Mouse (Mus musculus): ENCODE results near the gene Dmwd. TPM values are rescaled to one million over a fixed set of nuclear protein-coding genes. Genes with fewer than 3 reads are reported as not detected.

The Dmwd gene
- 1 to 10 TPM; 1.2 TPM for total RNA-seq (2023)

DNA sequence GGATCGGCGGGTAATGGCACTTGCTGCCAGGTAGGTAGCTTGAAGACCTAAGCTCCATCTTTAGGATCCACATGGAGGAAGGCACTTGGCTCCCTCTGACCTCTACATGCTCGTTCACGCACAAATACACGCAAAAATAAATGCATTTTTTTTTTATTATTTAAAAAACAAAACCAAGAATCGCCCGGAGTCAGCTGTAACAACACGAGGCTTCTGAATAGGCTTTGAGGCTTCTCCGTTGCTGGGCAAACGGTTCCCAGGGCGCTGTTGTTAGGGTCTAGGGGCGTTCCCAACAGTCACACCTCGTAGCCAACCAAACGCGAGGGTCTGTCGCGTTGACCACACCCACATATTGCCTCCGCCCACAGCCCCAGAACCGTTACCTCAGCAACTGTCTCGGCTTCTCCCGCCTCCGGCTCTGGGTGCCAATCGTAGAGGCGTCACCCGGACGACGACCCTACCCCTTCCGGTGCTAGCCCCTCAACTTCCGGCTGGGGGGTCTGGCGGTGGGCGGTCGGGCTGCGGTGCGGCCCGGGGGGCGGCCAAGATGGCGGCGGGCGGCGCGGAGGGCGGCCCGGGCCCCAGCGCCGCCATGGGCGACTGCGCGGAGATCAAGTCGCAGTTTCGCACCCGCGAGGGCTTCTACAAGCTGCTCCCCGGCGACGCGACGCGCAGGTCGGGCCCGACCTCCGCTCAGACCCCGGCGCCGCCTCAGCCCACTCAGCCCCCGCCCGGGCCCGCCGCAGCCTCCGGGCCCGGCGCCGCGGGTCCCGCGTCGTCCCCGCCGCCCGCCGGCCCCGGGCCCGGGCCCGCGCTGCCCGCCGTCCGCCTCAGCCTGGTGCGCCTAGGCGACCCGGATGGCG lies at the start of gene Dmwd:
TSS of gene Dmwd (plus strand) at position 505 of the 863 bp plus-strand sequence.

DNA sequence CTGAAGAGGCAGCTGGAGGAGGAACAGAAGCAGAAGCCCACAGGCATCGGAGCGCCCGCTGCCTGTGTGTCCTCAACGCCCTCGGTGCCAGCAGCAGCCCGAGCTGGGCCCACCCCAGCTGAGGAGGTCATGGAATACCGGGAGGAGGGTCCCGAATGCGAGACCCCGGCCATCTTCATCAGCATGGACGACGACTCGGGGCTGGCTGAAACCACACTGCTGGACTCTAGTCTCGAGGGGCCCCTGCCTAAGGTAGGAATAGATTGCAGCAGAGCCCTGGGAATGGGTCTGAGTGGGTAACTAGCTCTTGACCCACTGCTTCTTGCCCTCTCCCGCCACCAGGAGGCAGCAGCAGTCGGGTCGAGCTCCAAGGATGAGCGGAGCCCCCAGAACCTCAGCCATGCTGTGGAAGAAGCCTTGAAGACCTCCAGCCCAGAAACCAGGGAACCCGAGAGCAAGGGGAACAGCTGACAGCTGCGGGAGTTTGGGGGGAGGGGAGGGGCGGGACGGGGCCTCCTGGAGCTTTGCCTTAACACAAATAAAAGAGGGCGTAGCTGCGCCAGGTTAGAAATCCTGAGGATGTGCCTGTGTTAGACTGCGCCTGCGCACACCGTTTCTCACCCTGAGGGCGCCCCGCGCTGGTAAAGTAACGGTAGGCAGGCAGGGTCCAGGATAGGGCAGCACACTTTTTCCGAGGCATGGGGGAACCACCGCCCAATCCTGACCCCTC lies 21.8 kb upstream of the Dmwd start, which contains the start of gene Rsph6a:
TSS of gene Rsph6a (plus strand) at position 644 of the 730 bp plus-strand sequence.

DNA sequence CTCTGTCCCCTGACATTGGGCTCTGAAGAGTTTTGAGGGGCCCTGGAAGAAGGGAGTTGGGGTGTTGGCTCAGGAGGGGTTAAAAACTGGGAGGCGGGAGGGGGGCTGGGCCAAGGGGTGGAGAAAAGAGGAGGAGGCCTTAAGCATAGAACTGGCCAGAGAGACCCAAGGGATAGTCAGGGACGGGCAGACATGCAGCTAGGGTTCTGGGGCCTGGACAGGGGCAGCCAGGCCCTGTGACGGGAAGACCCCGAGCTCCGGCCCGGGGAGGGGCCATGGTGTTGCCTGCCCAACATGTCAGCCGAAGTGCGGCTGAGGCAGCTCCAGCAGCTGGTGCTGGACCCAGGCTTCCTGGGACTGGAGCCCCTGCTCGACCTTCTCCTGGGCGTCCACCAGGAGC lies 7.7 kb downstream of the Dmwd start, which contains the start of gene Dmpk:
TSS of gene Dmpk (plus strand) at position 149 of the 400 bp plus-strand sequence.

DNA sequence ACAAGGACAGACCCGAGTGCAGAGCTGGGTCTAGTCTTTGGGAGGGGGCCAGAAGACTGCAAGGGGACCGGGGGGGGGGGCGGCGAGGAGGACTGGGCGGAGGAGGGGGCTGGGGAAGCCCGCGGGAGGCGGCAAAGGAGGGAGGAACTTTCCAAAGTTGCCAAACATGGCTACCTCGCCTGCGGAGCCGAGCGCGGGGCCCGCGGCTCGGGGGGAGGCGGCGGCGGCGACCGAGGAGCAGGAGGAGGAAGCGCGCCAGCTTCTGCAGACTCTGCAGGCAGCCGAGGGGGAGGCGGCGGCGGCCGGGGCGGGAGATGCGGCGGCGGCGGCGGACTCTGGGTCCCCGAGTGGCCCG lies 18.4 kb downstream of the Dmwd start, which contains the start of gene Six5:
TSS of gene Six5 (plus strand) at position 124 of the 355 bp plus-strand sequence.

DNA sequence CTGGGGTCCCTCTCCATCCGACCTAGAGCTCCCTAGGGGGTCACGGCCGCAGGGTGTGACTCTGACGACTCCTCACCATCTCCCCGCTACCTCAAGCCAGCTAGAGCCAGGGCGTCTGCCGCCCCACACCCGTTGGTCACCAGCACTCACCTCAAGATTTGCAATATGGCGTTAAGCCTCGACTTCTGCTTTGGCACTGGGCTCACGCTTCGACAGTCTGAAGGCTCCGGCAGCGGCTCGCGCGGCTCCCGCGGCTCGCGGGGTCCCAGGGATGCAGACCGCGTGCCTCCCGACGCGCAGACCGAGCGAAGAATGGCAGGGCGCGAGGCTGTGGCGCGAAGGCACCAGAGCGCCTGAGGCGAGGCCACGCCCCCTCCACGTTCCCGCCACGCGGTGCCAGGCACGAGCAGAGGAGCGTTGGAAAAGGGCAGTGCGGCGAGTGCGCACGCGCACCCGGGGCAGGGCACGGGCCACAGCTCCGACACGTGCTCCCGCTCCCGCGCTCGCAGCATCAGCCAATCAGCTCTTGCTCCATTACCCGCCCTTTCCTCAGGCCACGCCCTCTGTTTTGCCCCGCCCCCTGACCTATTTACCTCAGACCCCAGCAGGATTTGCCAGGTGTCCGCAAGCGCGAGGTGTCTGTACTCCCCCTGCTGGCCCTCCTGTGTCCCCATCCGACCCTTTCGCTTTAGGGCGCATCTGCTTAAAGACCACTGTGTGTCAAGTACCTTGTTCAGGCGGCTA lies 42.2 kb downstream of the Dmwd start, which contains the start of gene Gm4969:
TSS of gene Gm4969 (minus strand) at position 341 of the 744 bp plus-strand sequence.

DNA sequence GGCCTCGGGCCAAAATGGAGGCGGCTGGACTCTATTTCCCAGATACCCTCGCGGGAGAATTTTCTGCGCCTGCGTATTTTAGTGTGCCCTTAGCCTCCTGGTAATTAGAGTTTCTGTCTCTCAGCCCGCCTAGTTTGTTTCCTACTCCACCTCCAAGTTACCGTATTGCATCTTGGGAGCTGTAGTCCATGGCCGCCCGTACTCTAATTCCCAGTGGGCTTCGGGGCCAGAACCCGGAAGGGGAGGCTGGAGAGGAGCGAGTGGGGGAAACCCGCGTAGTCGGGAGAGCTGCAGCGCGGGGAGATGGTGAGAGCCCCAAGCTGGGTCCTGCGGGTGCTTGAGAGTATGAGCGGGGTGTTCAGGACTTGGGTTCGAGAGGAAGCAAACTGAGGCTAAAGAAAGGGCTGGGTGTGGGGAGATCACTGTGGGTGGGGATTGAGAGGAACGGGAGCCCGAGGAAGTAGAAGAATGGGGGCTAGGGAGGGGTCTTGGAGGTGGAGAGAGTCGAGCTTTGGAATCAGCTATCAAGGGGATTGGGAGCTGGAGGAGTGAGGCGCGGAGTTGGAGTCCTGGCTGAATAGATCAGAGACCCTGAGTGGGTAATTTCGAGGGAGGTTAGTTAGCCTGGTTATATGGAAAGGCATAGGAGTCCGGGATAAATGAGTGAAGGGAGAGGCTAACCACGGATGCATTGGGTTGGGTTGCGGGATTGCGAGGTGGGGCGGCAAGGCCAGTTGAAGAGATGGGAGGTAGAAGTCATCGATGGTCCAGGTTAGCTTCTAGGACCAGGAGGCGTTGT lies 43.8 kb downstream of the Dmwd start, which contains the start of gene Fbxo46:
TSS of gene Fbxo46 (plus strand) at position 229 of the 799 bp plus-strand sequence.

Other genes starting within 250 kb of the Dmwd start
- under 1 TPM in 1 of 2 experiments, not detected in 1; 0.17 TPM for gene Mill2, start 236.3 kb upstream of the Dmwd start, total RNA-seq (2023)
- gene Pglyrp1, start 204.9 kb upstream of the Dmwd start, total RNA-seq (2023) = 10 to 100 TPM in 1 of 2 experiments, 1 to 10 TPM in 1; 6.0 to 11.4 TPM
- gene Ccdc61, start 165.8 kb upstream of the Dmwd start, total RNA-seq (2023) = 10 to 100 TPM; 19.0 to 30.0 TPM
- gene Nova2, start 150.3 kb upstream of the Dmwd start, total RNA-seq (2023) = not detected
- gene Nanos2, start 88.8 kb upstream of the Dmwd start, total RNA-seq (2023) = not detected
- gene Mypop, start 85.0 kb upstream of the Dmwd start, total RNA-seq (2023) = 1 to 10 TPM; 1.0 to 1.6 TPM
- gene Irf2bp1, start 72.2 kb upstream of the Dmwd start, total RNA-seq (2023) = 10 to 100 TPM; 33.2 to 36.6 TPM
- not detected for gene Foxa3, start 52.7 kb upstream of the Dmwd start, total RNA-seq (2023)
- 100 to 1,000 TPM; 112 to 115 TPM for gene Sympk, start 51.9 kb upstream of the Dmwd start, total RNA-seq (2023)
- under 1 TPM; 0.47 to 0.70 TPM for gene Rsph6a, start 21.5 kb upstream of the Dmwd start, total RNA-seq (2023)
- gene Dmpk, start 7.6 kb downstream of the Dmwd start, total RNA-seq (2023) = 1 to 10 TPM in 1 of 2 experiments, under 1 TPM in 1; 0.83 to 2.7 TPM
- under 1 TPM; 0.58 to 0.74 TPM for gene Six5, start 18.4 kb downstream of the Dmwd start, total RNA-seq (2023)
- gene Gm4969, start 42.1 kb downstream of the Dmwd start, total RNA-seq (2023) = not detected
- 10 to 100 TPM; 25.7 to 28.5 TPM for gene Fbxo46, start 43.6 kb downstream of the Dmwd start, total RNA-seq (2023)
- 10 to 100 TPM; 11.9 to 14.8 TPM for gene Qpctl, start 73.1 kb downstream of the Dmwd start, total RNA-seq (2023)
- 10 to 100 TPM; 91.4 to 93.7 TPM for gene Snrpd2, start 73.5 kb downstream of the Dmwd start, total RNA-seq (2023)
- not detected for gene Gipr, start 89.9 kb downstream of the Dmwd start, total RNA-seq (2023)
- 10 to 100 TPM; 15.3 to 17.8 TPM for gene Eml2, start 100.2 kb downstream of the Dmwd start, total RNA-seq (2023)
- gene Gpr4, start 136.3 kb downstream of the Dmwd start, total RNA-seq (2023) = not detected
- 10 to 100 TPM; 45.0 to 46.4 TPM for gene Opa3, start 152.1 kb downstream of the Dmwd start, total RNA-seq (2023)
- 100 to 1,000 TPM; 335 to 340 TPM for gene Vasp, start 195.6 kb downstream of the Dmwd start, total RNA-seq (2023)
- 1 to 10 TPM in 1 of 2 experiments, under 1 TPM in 1; 0.44 to 1.2 TPM for gene Ppm1n, start 203.8 kb downstream of the Dmwd start, total RNA-seq (2023)
- not detected for gene Rtn2, start 206.4 kb downstream of the Dmwd start, total RNA-seq (2023)
- 100 to 1,000 TPM in 1 of 2 experiments, 10 to 100 TPM in 1; 90.5 to 127 TPM for gene Fosb, start 233.8 kb downstream of the Dmwd start, total RNA-seq (2023)

Data from T-cell, adult 66 days (primary cell).